Mouse (Mus musculus): ENCODE measurements at regions not wholly inside any gene's neighbourhood (a gene's known extent, or its start where the extent isn't known, plus 50 kb on each side); places are given as distances from the start of the nearest gene placed in this dataset.
A peak's percentile ranks its signal among the peaks of the same experiment; 100 is the strongest.

- H3K27ac ChIP-seq (ENCODE audit: low read depth): no peak overlapping the region
- no peak for ATAC-seq (ENCODE audit: insufficient read depth, low read depth)
Observed at GRCm38 (mm10) chr1:105206216-105206615, 150.3 kb downstream of the Rnf152 start.

DNA sequence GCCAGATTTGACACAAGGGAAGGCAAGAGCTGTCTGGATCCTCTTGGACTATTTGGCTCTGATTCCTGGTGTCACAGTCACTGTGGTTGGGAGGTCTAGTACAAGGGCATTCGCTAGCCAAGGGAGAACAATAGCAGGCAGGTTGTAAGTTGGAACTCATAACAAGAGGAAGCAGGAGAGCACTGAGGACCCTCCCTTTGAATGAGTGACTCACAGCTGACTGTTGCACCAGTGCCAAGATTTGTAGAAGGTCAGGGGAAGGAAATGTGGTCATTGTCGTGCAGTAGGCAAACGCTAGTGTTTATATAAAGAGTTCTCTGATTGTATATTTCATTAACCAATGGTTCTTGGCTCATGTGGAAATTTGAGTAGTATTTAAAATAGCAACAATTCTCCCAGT lies 157.2 kb downstream of the Rnf152 start:
- DNase-seq (ENCODE audit: low spot score): peak; percentile 78
- WGBS: 34% methylated on average over 3 of the region's 3 CpGs
- peak; percentile 84 for ATAC-seq (ENCODE audit: insufficient read depth, low read depth)
- no peak for TF ChIP-seq CTCF (IDR thresholded peaks at IDR 0.05; ENCODE audit: low read depth)
- 0 out of 2 replicates have a peak, but pooled peaks have one; percentile 34 for TF ChIP-seq EP300 (IDR thresholded peaks at IDR 0.05; ENCODE audit: low read depth)
- H3K4me1 ChIP-seq (ENCODE audit: control insufficient read depth, insufficient read depth): no peaks in the 10 kb centered on the region
- no peak overlapping the region for H3K4me3 ChIP-seq (ENCODE audit: low read depth, low read length)
- H3K27me3 ChIP-seq (ENCODE audit: control insufficient read depth, insufficient read depth, low read length): no peaks in the 10 kb centered on the region
- H3K36me3 ChIP-seq (replicated peaks; ENCODE audit: control insufficient read depth, insufficient read depth, low read length): no peaks in the 10 kb centered on the region
- no peaks in the 10 kb centered on the region for H3K9me3 ChIP-seq (replicated peaks; ENCODE audit: control insufficient read depth, low read length)
- H3K4me2 ChIP-seq (ENCODE audit: low read depth, low read length): no peak overlapping the region
- H3K9ac ChIP-seq (replicated peaks; ENCODE audit: low read depth, low read length): no peak overlapping the region
- H3K27ac ChIP-seq (ENCODE audit: low read depth): peak overlapping the region; percentile 47

More at GRCm38 (mm10) chr1:105206216-105206615, 150.3 kb downstream of the Rnf152 start:
- H3K9me3 ChIP-seq (replicated peaks; ENCODE audit: control insufficient read depth, low read length): no peaks in the 10 kb centered on the region
- H3K4me1 ChIP-seq (ENCODE audit: control insufficient read depth, insufficient read depth): no peaks in the 10 kb centered on the region
- H3K4me2 ChIP-seq (ENCODE audit: low read depth, low read length): no peak overlapping the region
- H3K27me3 ChIP-seq (ENCODE audit: control insufficient read depth, insufficient read depth, low read length): no peaks in the 10 kb centered on the region
- no peak overlapping the region for H3K9ac ChIP-seq (replicated peaks; ENCODE audit: low read depth, low read length)
- TF ChIP-seq CTCF (IDR thresholded peaks at IDR 0.05; ENCODE audit: low read depth) (no peak), EP300 (IDR thresholded peaks at IDR 0.05; ENCODE audit: low read depth) (no peak)
- no peak for DNase-seq (ENCODE audit: low spot score)
- H3K4me3 ChIP-seq (ENCODE audit: low read depth, low read length): no peak overlapping the region
- H3K36me3 ChIP-seq (replicated peaks; ENCODE audit: control insufficient read depth, insufficient read depth, low read length): no peaks in the 10 kb centered on the region

GRCm38 (mm10) chr1:105191126-105191525 lies 165.4 kb downstream of the Rnf152 start:
- H3K27me3 ChIP-seq (ENCODE audit: control insufficient read depth, insufficient read depth, low read length): no peaks in the 10 kb centered on the region
- DNase-seq (ENCODE audit: low spot score) (no peak), ATAC-seq (ENCODE audit: insufficient read depth, low read depth) (no peak)
- H3K4me3 ChIP-seq (ENCODE audit: low read depth, low read length): no peak overlapping the region
- 63% methylated on average over 3 of the region's 3 CpGs for WGBS
- H3K27ac ChIP-seq (ENCODE audit: low read depth): no peak overlapping the region
- H3K9ac ChIP-seq (replicated peaks; ENCODE audit: low read depth, low read length): no peak overlapping the region
- H3K36me3 ChIP-seq (replicated peaks; ENCODE audit: control insufficient read depth, insufficient read depth, low read length): no peaks in the 10 kb centered on the region
- TF ChIP-seq CTCF (IDR thresholded peaks at IDR 0.05; ENCODE audit: low read depth): no peak
- TF ChIP-seq EP300 (IDR thresholded peaks at IDR 0.05; ENCODE audit: low read depth): no peak
- H3K4me2 ChIP-seq (ENCODE audit: low read depth, low read length): no peak overlapping the region
- H3K9me3 ChIP-seq (replicated peaks; ENCODE audit: control insufficient read depth, low read length): no peaks in the 10 kb centered on the region
- 0 out of 2 replicates have a peak, but pooled peaks cover 11% of the 10 kb centered on the region for H3K4me1 ChIP-seq (ENCODE audit: control insufficient read depth, insufficient read depth)

DNA sequence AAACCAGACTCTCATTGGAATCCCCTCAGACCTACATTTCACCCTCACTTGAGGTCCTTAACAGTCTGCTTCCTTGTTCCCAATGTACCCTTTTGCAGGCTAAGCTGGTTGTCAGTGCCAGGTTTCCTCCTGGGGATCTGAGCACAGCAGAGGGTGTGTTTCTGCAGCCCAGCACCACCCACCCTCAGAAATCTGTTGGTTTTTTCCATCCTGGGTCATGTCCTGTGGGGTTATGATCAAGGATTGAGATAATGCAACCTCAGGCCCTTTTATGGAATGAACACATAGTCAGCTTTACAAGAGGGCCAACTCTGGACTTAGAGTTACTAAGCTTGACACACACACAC lies 167.6 kb downstream of the Rnf152 start:
- H3K4me3 ChIP-seq (ENCODE audit: low read depth, low read length): no peak overlapping the region
- H3K36me3 ChIP-seq (replicated peaks; ENCODE audit: control insufficient read depth, insufficient read depth, low read length): no peaks in the 10 kb centered on the region
- no peak overlapping the region for H3K27ac ChIP-seq (ENCODE audit: low read depth)
- H3K9me3 ChIP-seq (replicated peaks; ENCODE audit: control insufficient read depth, low read length): no peaks in the 10 kb centered on the region
- DNase-seq (ENCODE audit: low spot score) (no peak), ATAC-seq (ENCODE audit: insufficient read depth, low read depth) (no peak)
- 0 out of 2 replicates have a peak, but pooled peaks cover 11% of the 10 kb centered on the region for H3K4me1 ChIP-seq (ENCODE audit: control insufficient read depth, insufficient read depth)
- H3K4me2 ChIP-seq (ENCODE audit: low read depth, low read length): no peak overlapping the region
- H3K9ac ChIP-seq (replicated peaks; ENCODE audit: low read depth, low read length): no peak overlapping the region
- TF ChIP-seq CTCF (IDR thresholded peaks at IDR 0.05; ENCODE audit: low read depth) (no peak), EP300 (IDR thresholded peaks at IDR 0.05; ENCODE audit: low read depth) (no peak)
- H3K27me3 ChIP-seq (ENCODE audit: control insufficient read depth, insufficient read depth, low read length): no peaks in the 10 kb centered on the region

DNA sequence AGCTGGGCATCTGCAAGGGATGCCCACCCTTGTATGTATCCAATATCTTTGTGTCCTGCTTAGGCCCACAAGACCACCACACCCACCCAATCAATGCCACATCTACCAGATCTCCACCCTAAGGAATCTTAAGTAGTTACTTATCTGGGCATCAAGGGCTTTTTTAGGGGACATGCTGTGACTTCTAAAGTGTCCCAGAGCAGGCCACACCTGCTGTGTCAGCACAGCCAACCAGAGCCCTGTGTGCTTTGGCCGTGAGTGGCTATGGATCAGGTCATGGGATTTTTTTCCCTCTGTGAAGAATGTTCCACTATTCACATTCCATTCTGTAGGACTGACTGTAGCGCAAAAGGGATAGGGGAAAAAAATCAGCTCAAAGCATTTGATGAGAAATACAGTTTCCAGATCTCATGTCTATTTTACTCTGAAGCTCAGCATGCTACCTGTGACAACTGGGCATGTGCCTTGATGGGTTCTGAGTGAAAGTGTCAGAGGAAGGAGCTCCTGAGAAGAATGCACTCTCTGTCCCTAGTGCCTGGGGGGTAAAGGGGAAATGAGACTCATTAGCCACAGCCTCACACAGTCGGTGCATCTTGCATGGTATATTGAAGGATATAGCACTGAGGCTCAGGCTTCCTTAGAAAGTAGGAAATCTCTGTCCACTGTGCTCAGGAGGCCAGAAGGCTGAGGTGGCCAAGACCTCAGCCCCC lies 168.1 kb downstream of the Rnf152 start:
- no peaks in the 10 kb centered on the region for H3K9me3 ChIP-seq (replicated peaks; ENCODE audit: control insufficient read depth, low read length)
- no peak overlapping the region for H3K27ac ChIP-seq (ENCODE audit: low read depth)
- no peaks in the 10 kb centered on the region for H3K36me3 ChIP-seq (replicated peaks; ENCODE audit: control insufficient read depth, insufficient read depth, low read length)
- no peak for DNase-seq (ENCODE audit: low spot score)
- no peak overlapping the region for H3K9ac ChIP-seq (replicated peaks; ENCODE audit: low read depth, low read length)
- H3K4me1 ChIP-seq (ENCODE audit: control insufficient read depth, insufficient read depth): 0 out of 2 replicates have a peak, but pooled peaks cover 11% of the 10 kb centered on the region
- ATAC-seq (ENCODE audit: insufficient read depth, low read depth): no peak
- TF ChIP-seq EP300 (IDR thresholded peaks at IDR 0.05; ENCODE audit: low read depth) (no peak), CTCF (IDR thresholded peaks at IDR 0.05; ENCODE audit: low read depth) (no peak)
- H3K4me3 ChIP-seq (ENCODE audit: low read depth, low read length): no peak overlapping the region
- WGBS: 44% methylated on average over 3 of the region's 3 CpGs
- H3K27me3 ChIP-seq (ENCODE audit: control insufficient read depth, insufficient read depth, low read length): no peaks in the 10 kb centered on the region
- no peak overlapping the region for H3K4me2 ChIP-seq (ENCODE audit: low read depth, low read length)

DNA sequence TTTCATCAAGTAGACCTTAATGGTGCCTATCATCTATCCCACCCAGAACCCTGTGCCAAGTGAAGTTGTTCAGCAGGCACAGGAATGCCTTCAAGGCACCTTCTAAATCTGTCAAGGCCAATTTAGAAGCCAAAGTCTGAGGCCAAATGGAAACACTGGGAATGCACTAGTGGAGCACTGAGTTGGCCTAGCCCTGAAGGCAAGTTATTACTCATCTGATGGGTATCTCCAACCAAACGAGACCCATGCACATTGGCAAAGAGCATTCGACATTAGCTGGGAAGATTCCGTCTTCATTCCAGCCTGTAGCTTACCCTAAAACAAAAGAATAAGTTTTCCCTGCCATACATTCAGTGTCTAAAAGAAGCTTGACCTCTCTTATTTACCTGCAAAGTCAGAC lies 172.0 kb downstream of the Rnf152 start:
- H3K4me1 ChIP-seq (ENCODE audit: control insufficient read depth, insufficient read depth): 0 out of 2 replicates have a peak, but pooled peaks cover 18% of the 10 kb centered on the region
- H3K36me3 ChIP-seq (replicated peaks; ENCODE audit: control insufficient read depth, insufficient read depth, low read length): no peaks in the 10 kb centered on the region
- H3K4me2 ChIP-seq (ENCODE audit: low read depth, low read length): no peak overlapping the region
- no peaks in the 10 kb centered on the region for H3K27me3 ChIP-seq (ENCODE audit: control insufficient read depth, insufficient read depth, low read length)
- WGBS: 74% methylated on average over 3 of the region's 3 CpGs
- TF ChIP-seq CTCF (IDR thresholded peaks at IDR 0.05; ENCODE audit: low read depth) (no peak), EP300 (IDR thresholded peaks at IDR 0.05; ENCODE audit: low read depth) (no peak)
- H3K27ac ChIP-seq (ENCODE audit: low read depth): no peak overlapping the region
- no peak for ATAC-seq (ENCODE audit: insufficient read depth, low read depth)
- no peaks in the 10 kb centered on the region for H3K9me3 ChIP-seq (replicated peaks; ENCODE audit: control insufficient read depth, low read length)
- H3K9ac ChIP-seq (replicated peaks; ENCODE audit: low read depth, low read length): no peak overlapping the region
- no peak for DNase-seq (ENCODE audit: low spot score)
- no peak overlapping the region for H3K4me3 ChIP-seq (ENCODE audit: low read depth, low read length)
